In the genomic region with DNA sequence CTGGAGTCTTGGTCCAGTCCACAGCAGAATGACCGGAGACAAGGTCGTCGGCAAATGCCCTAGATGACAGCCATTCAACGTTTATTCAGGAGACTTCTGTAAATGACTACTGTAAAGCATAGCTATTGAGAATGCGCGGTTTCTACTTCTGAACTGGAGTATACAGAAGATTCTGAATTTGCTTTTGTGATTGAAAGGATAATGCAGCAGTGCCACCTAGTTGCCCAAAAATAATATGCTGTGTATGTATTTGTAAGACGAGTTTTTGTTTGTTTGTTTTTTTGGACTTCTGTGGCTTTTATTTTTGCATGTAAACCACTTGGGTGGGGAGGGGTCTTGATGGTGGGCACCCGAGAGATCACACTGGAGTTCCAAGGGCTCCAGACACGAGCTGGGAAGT, we compare ENCODE assay signal across 14 mouse cellular contexts.
DNase-seq lines count a peak whose midpoint lies in the region; ATAC-seq and TF ChIP-seq lines count a peak whose summit lies in the region.
"Had no signal": no experiment of that assay in that cellular context is flagged by ENCODE, and none has a peak within 500 bp of the region (broad histone marks: within the 10 kb centered on the region; RNA-seq: fewer than 3 reads in every experiment).

No protein-coding gene starts in this region.

- H3K27me3 ChIP-seq in intestine, postnatal 0 days (replicated peaks; ENCODE audit: control insufficient read depth, insufficient read depth, low read length), result no peaks in the 10 kb centered on the region
- no peaks in the 10 kb centered on the region for H3K27me3 ChIP-seq in intestine, embryonic 16.5 days (replicated peaks; ENCODE audit: control insufficient read depth, insufficient read depth, low read length)
- H3K27me3 ChIP-seq in liver, embryonic 11.5 days (replicated peaks; ENCODE audit: control insufficient read depth, insufficient read depth, low read length), result no peaks in the 10 kb centered on the region
- H3K27me3 ChIP-seq: hindbrain, embryonic 13.5 days; lung, embryonic 15.5 days; megakaryocyte, embryonic 14.5 days had no signal

- H3K36me3 ChIP-seq in intestine, postnatal 0 days (ENCODE audit: control insufficient read depth, insufficient read depth), result no peaks in the 10 kb centered on the region
- no peaks in the 10 kb centered on the region for H3K36me3 ChIP-seq in intestine, embryonic 16.5 days (ENCODE audit: control insufficient read depth, insufficient read depth, low read length)
- no peaks in the 10 kb centered on the region for H3K36me3 ChIP-seq in liver, embryonic 11.5 days (ENCODE audit: control insufficient read depth, insufficient read depth, low read length)
- H3K36me3 ChIP-seq: hindbrain, embryonic 13.5 days; lung, embryonic 15.5 days had no signal

- no peak overlapping the region for H3K9ac ChIP-seq in intestine, postnatal 0 days (ENCODE audit: low read depth, low read length)
- no peak overlapping the region for H3K9ac ChIP-seq in intestine, embryonic 16.5 days (ENCODE audit: low read depth, low read length)
- H3K9ac ChIP-seq in liver, embryonic 11.5 days (ENCODE audit: low read depth, low read length), result no peak overlapping the region
- H3K9ac ChIP-seq: hindbrain, embryonic 13.5 days; lung, embryonic 15.5 days had no signal

- peak; percentile 3 for DNase-seq in right cerebral cortex, postnatal 14 days
- DNase-seq in right cerebral cortex, adult 18-20 months, result no peak
- DNase-seq in layer of hippocampus, adult 18-20 months (ENCODE audit: low spot score in 2 of 2), result peak; percentile 7 to 58
- no peak for DNase-seq in liver, embryonic 11.5 days (ENCODE audit: low spot score)
- no peak for DNase-seq in spleen, adult 12 weeks (ENCODE audit: low spot score)
- DNase-seq: cerebellum, adult 18-20 months; kidney, adult 2 months had no signal

- no peaks in the 10 kb centered on the region for H3K9me3 ChIP-seq in intestine, postnatal 0 days (ENCODE audit: control insufficient read depth)
- no peaks in the 10 kb centered on the region for H3K9me3 ChIP-seq in intestine, embryonic 16.5 days (ENCODE audit: control insufficient read depth, low read length)
- no peaks in the 10 kb centered on the region for H3K9me3 ChIP-seq in liver, embryonic 11.5 days (ENCODE audit: control insufficient read depth, low read length)
- H3K9me3 ChIP-seq: hindbrain, embryonic 13.5 days; lung, embryonic 15.5 days; megakaryocyte, embryonic 14.5 days had no signal

- no peak for ATAC-seq in intestine, postnatal 0 days
- no peak for ATAC-seq in intestine, embryonic 16.5 days
- ATAC-seq in liver, embryonic 11.5 days (replicated peaks; ENCODE audit: low FRiP score), result no peak
- ATAC-seq: CD4-positive, CD25-positive, alpha-beta regulatory T cell, adult 4 months had no signal

- no peaks in the 10 kb centered on the region for H3K4me1 ChIP-seq in intestine, postnatal 0 days (replicated peaks; ENCODE audit: control insufficient read depth, insufficient read depth, low read length)
- H3K4me1 ChIP-seq in intestine, embryonic 16.5 days (ENCODE audit: control insufficient read depth, insufficient read depth, low read length), result no peaks in the 10 kb centered on the region
- no peaks in the 10 kb centered on the region for H3K4me1 ChIP-seq in liver, embryonic 11.5 days (replicated peaks; ENCODE audit: control insufficient read depth, insufficient read depth, low read length)
- H3K4me1 ChIP-seq: hindbrain, embryonic 13.5 days; lung, embryonic 15.5 days; megakaryocyte, embryonic 14.5 days had no signal

- H3K4me3 ChIP-seq in intestine, postnatal 0 days (ENCODE audit: low read depth, low read length), result no peak overlapping the region
- H3K4me3 ChIP-seq in intestine, embryonic 16.5 days (ENCODE audit: low read length), result no peak overlapping the region
- H3K4me3 ChIP-seq in liver, embryonic 11.5 days (ENCODE audit: low read depth, low read length), result no peak overlapping the region
- H3K4me3 ChIP-seq: hindbrain, embryonic 13.5 days; lung, embryonic 15.5 days; megakaryocyte, embryonic 14.5 days; myocyte had no signal

- 0 out of 2 replicates have a peak, but pooled peaks have one; percentile 7 for TF ChIP-seq CTCF in intestine, postnatal 0 days (IDR thresholded peaks at IDR 0.05; ENCODE audit: low read depth)

- no peak overlapping the region for H3K27ac ChIP-seq in intestine, postnatal 0 days (ENCODE audit: low read depth, low read length)
- H3K27ac ChIP-seq in intestine, embryonic 16.5 days (ENCODE audit: low read length), result no peak overlapping the region
- H3K27ac ChIP-seq in liver, embryonic 11.5 days (ENCODE audit: low read depth, low read length), result no peak overlapping the region
- H3K27ac ChIP-seq: hindbrain, embryonic 13.5 days; lung, embryonic 15.5 days had no signal

- 81% methylated on average over 9 of the region's 9 CpGs for WGBS in intestine, postnatal 0 days
- WGBS in intestine, embryonic 16.5 days, result 81% methylated on average over 9 of the region's 9 CpGs
- 80% methylated on average over 9 of the region's 9 CpGs for WGBS in liver, embryonic 11.5 days

- H3K4me2 ChIP-seq in intestine, postnatal 0 days (replicated peaks; ENCODE audit: low read depth), result no peak overlapping the region
- H3K4me2 ChIP-seq in intestine, embryonic 16.5 days (ENCODE audit: low read depth, low read length), result no peak overlapping the region
- no peak overlapping the region for H3K4me2 ChIP-seq in liver, embryonic 11.5 days
- H3K4me2 ChIP-seq: hindbrain, embryonic 13.5 days; lung, embryonic 15.5 days had no signal

Comparison
In these comparisons a context has a peak if more than half of its experiments do, and no peak if none do; other contexts are left out.
1. DNase-seq: peak in right cerebral cortex, postnatal 14 days (single experiment) and layer of hippocampus, adult 18-20 months (2 of 2); none in right cerebral cortex, adult 18-20 months (single experiment), liver, embryonic 11.5 days (single experiment) and spleen, adult 12 weeks (single experiment).